Mouse (Mus musculus): ENCODE results near the gene Gm20498.

Gene Gm20498

DNA sequence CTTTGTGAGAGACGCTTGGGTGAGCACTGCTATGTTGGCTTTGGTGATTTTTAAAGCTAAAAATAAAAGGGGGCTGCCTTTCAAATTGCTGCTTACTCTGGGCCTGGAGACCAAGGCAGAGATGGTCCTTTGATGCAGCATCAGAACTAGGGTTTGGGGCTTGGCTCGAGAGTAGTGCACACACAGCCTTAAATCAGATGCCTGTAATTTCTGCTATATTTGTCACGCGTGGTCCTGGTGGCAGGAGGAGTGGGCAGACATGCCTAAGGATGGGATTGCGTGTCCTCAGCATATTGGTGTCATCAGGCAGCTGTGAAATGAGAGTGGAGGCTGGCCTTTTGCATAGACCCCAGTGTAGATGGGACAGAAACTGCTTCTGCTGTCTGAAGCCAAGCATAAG, 198.9 kb downstream of the Gm20498 start:
- no peak for DNase-seq (ENCODE audit: extremely low read depth, insufficient read length, low spot score)

- DNase-seq (ENCODE audit: extremely low read depth, insufficient read length, low spot score): no peak
These were observed 199.8 kb downstream of the Gm20498 start, which contains the start of gene Slc8a3 for GRCm38 (mm10) chr12:81332875-81333421. Gene Slc8a3 (minus strand): TSS chr12:81333180.

DNA sequence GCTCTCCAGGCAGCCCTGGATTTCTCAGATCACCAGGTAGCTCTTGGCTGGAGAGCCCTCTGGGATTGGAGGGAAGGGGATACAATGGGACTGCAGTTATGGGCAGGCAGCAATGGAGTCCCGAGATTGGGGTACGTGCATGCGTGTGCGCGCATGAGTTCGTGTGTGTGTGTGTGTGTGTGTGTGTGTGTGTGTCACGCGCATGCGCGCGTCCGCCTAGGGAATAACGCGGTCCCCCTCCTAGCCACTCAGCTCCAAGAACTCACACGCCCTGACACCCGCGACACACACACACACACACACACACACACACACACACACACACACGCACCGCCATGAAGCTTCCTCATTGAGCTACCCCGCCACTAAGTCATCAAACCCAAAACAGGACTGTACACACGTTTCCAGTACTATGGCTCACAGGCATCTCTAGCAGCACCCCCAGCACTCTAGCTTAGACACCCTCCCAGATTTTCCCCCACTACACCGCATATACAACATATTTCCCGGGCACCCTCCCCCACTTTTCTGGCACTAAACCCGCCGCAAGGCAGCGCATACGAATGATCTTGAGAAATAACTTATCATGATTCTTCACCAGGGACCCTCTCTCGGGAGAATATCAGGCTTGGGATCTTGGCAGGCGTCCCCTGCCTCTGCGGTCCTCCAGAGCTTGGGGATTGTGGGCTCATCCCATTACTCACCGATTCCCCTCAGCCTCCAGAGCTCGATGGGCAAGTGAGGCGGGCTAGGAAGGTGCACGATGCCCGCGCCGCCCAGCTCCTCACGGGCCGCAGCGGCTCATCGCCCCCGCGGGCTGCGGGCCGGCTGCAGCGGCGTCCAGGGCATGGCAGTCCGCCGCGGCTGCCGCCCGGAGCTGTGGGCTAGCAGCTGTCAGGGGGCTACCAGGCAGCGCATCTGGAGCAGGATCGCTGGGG, 200.5 kb downstream of the Gm20498 start:
- no peak for DNase-seq (ENCODE audit: extremely low read depth, insufficient read length, low spot score)

- no peak for DNase-seq (ENCODE audit: extremely low read depth, insufficient read length, low spot score)
These were observed 201.6 kb downstream of the Gm20498 start for GRCm38 (mm10) chr12:81331046-81331638.

DNA sequence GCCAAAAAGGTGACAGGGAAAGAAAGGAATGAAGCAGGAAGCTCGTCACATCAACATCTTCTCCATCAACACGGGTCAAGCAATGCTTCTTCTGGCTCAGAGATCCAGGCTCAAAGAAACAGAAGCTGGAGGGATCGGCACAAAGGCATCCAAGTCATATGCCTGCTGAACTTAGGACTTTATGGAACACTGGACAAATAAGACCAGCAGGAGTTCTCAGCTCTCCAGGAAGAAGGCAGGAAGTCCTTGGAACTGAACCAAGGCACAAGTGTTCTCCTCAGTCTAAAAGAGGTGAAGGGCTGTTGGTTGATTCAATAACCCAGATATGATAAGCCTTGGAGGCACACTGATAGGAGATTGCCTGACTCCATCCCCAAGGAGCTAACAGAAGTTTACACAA, 207.7 kb downstream of the Gm20498 start:
- DNase-seq (ENCODE audit: extremely low read depth, insufficient read length, low spot score): no peak

GRCm38 (mm10) chr12:81324116-81324515, 208.6 kb downstream of the Gm20498 start:
- DNase-seq (ENCODE audit: extremely low read depth, insufficient read length, low spot score): no peak

GRCm38 (mm10) chr12:81321021-81321420, 211.7 kb downstream of the Gm20498 start:
- DNase-seq (ENCODE audit: extremely low read depth, insufficient read length, low spot score): no peak

DNA sequence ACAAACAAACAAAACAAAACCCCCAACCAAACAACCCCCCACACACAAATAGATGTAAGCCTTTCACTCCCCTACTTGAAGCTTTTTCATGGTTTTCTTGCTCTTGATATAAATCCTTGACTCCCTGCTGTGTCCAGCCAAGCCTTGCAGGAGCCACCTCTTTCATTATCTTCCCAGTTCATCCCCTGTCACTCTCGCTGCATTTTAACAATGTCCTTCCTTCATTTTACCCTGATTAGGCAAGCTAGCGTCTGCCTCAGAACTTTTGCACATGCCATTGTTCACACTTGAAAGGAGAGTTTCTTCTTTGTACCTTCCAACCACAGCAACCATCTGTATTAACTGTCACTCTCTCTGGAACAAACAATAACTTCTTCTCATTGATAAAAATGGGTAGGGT, 214.9 kb downstream of the Gm20498 start:
- no peak for DNase-seq (ENCODE audit: extremely low read depth, insufficient read length, low spot score)

- no peak for DNase-seq (ENCODE audit: extremely low read depth, insufficient read length, low spot score)
These were observed 216.8 kb downstream of the Gm20498 start for GRCm38 (mm10) chr12:81315953-81316352.
